Mouse (Mus musculus): ENCODE results near the gene Rimbp2. TPM values are rescaled to one million over a fixed set of nuclear protein-coding genes. Genes with fewer than 3 reads are reported as not detected.

The Rimbp2 gene
- total and polyA plus RNA-seq, 3 experiments, result not detected

DNA sequence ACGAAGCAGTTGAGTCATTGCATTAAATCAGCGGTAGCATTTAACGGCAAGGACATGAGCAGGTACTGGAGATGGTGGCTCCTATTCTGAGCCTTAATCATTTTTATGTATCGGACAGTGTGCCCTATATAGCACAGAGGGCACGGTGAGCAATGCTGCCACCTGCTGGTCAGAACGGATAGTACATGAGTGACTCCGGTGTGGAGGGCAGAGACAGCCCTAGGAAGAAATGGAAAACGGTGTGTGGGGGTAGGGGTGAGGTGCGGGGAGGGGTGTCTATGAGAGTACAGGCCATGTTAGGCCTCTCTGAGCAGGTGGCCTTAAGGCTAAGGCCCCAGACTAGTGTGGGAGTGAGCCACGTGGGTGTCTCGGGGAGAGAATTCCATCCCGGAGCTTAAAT is 28.3 kb upstream of the Rimbp2 start:
- TF ChIP-seq POLR2AphosphoS2 (IDR thresholded peaks at IDR 0.05; ENCODE audit: low read depth, low read length) (no peak), BHLHE40 (IDR thresholded peaks at IDR 0.05; ENCODE audit: low read depth, low read length) (no peak), PAX5 (IDR thresholded peaks at IDR 0.05; ENCODE audit: low read length) (no peak), ZC3H11A (IDR thresholded peaks at IDR 0.05; ENCODE audit: low read depth, low read length) (no peak), MEF2A (IDR thresholded peaks at IDR 0.05; ENCODE audit: borderline replicate concordance, low read depth, low read length) (no peak), ETS1 (conservative IDR thresholded peaks at IDR 0.05; ENCODE audit: low read depth, low read length) (no peak), RAD21 (IDR thresholded peaks at IDR 0.05; ENCODE audit: low read depth, low read length) (peak; percentile 35), SMC3 (IDR thresholded peaks at IDR 0.05; ENCODE audit: low read depth, low read length) (peak; percentile 14), CHD1 (IDR thresholded peaks at IDR 0.05; ENCODE audit: low read depth, low read length) (no peak), JUND (conservative IDR thresholded peaks at IDR 0.05; ENCODE audit: low read depth, low read length) (no peak), TCF12 (IDR thresholded peaks at IDR 0.05; ENCODE audit: low read depth, low read length) (no peak), CTCF (conservative IDR thresholded peaks at IDR 0.05 in 1 of 2, IDR thresholded peaks at IDR 0.05 in 1 of 2; ENCODE audit: low read depth in 2 of 2, low read length in 2 of 2) (peak; percentile 39 to 58; a peak in 3 of 4 replicates)
- Histone ChIP-seq H3K9me3 (replicated peaks; ENCODE audit: low read length) (peaks cover 69% of the 10 kb centered on the region), H3K27me3 (replicated peaks) (no peaks in the 10 kb centered on the region), H3K79me2 (replicated peaks; ENCODE audit: control insufficient read depth, extremely low read depth, insufficient read depth, poor library complexity, severe bottlenecking) (no peaks in the 10 kb centered on the region), H3K36me3 (replicated peaks in 1 of 2; ENCODE audit: control insufficient read depth in 1 of 2, insufficient read depth in 1 of 2, low read length in 1 of 2) (no peaks in the 10 kb centered on the region), H3K9ac (ENCODE audit: insufficient read depth, low read depth) (no peak overlapping the region), H3K27ac (ENCODE audit: insufficient read depth, low read depth) (no peak overlapping the region), H3K4me2 (ENCODE audit: insufficient read depth, low read depth, poor library complexity, severe bottlenecking) (no peak overlapping the region), H3K4me1 (ENCODE audit: control insufficient read depth in 1 of 2, insufficient read depth in 2 of 2) (no peaks in the 10 kb centered on the region), H3K4me3 (replicated peaks in 1 of 3; ENCODE audit: low read depth in 2 of 3, low read length in 2 of 3, poor library complexity in 1 of 3) (no peak overlapping the region)
- dilution Hi-C loops (cut with MboI; ENCODE audit: extremely low pct_ligation_motif_present, extremely low pct_unique_long_range_greater_than_20kb, low sequenced_read_pairs) (no loop called here), in situ Hi-C loops (cut with MboI; ENCODE audit: low pct_ligation_motif_present, low pct_unique_long_range_greater_than_20kb, low sequenced_read_pairs) (no loop called here)
- DNase-seq (ENCODE audit: extremely low read depth), result peak; percentile 21

DNA sequence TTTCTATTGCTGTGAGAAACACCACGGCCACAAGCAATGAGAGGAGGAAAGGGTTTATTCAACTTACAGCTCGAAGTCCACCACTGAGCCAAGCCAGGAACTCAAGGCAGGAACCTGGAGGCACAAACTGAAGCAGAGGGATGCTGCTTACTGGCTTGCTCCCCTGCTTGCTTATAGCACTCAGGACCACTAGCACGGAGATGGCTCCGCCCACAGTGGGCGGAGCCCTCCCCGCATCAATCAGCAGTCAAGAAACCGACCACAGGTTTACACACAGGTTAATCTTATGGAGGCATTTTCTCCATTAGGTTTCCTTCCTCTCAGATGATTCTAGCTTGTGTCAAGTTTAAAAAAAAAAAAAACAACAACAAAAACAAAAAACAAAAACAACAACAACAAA is 27.6 kb upstream of the Rimbp2 start:
- Histone ChIP-seq H3K36me3 (replicated peaks in 1 of 2; ENCODE audit: control insufficient read depth in 1 of 2, insufficient read depth in 1 of 2, low read length in 1 of 2) (no peaks in the 10 kb centered on the region), H3K4me2 (ENCODE audit: insufficient read depth, low read depth, poor library complexity, severe bottlenecking) (no peak overlapping the region), H3K4me3 (replicated peaks in 1 of 3; ENCODE audit: low read depth in 2 of 3, low read length in 2 of 3, poor library complexity in 1 of 3) (no peak overlapping the region), H3K4me1 (ENCODE audit: control insufficient read depth in 1 of 2, insufficient read depth in 2 of 2) (no peaks in the 10 kb centered on the region), H3K79me2 (replicated peaks; ENCODE audit: control insufficient read depth, extremely low read depth, insufficient read depth, poor library complexity, severe bottlenecking) (no peaks in the 10 kb centered on the region), H3K27me3 (replicated peaks) (no peaks in the 10 kb centered on the region), H3K9me3 (replicated peaks; ENCODE audit: low read length) (peaks cover 67% of the 10 kb centered on the region), H3K9ac (ENCODE audit: insufficient read depth, low read depth) (no peak overlapping the region), H3K27ac (ENCODE audit: insufficient read depth, low read depth) (no peak overlapping the region)
- in situ Hi-C loops (cut with MboI; ENCODE audit: low pct_ligation_motif_present, low pct_unique_long_range_greater_than_20kb, low sequenced_read_pairs), result no loop called here
- no peak for DNase-seq (ENCODE audit: extremely low read depth)
- dilution Hi-C loops (cut with MboI; ENCODE audit: extremely low pct_ligation_motif_present, extremely low pct_unique_long_range_greater_than_20kb, low sequenced_read_pairs), result no loop called here
- TF ChIP-seq TBP (conservative IDR thresholded peaks at IDR 0.05; ENCODE audit: low read depth, low read length) (no peak), ZNF384 (IDR thresholded peaks at IDR 0.05; ENCODE audit: low read depth, low read length) (no peak), MXI1 (IDR thresholded peaks at IDR 0.05; ENCODE audit: low read depth, low read length) (no peak), PAX5 (IDR thresholded peaks at IDR 0.05; ENCODE audit: low read length) (no peak), TCF12 (IDR thresholded peaks at IDR 0.05; ENCODE audit: low read depth, low read length) (no peak), JUN (IDR thresholded peaks at IDR 0.05; ENCODE audit: insufficient read depth, low read depth, low read length) (no peak), ZMIZ1 (IDR thresholded peaks at IDR 0.05; ENCODE audit: low read depth, low read length) (no peak), ZC3H11A (IDR thresholded peaks at IDR 0.05; ENCODE audit: low read depth, low read length) (no peak), JUND (conservative IDR thresholded peaks at IDR 0.05; ENCODE audit: low read depth, low read length) (no peak), IRF4 (IDR thresholded peaks at IDR 0.05; ENCODE audit: low read depth, low read length) (no peak), CHD2 (IDR thresholded peaks at IDR 0.05; ENCODE audit: low read length) (no peak), USF2 (conservative IDR thresholded peaks at IDR 0.05; ENCODE audit: low read depth, low read length) (no peak), ZKSCAN1 (IDR thresholded peaks at IDR 0.05; ENCODE audit: borderline replicate concordance, low read depth, low read length) (no peak), MAZ (IDR thresholded peaks at IDR 0.05; ENCODE audit: low read depth, low read length) (no peak)
